Mouse (Mus musculus): ENCODE data around the gene Olfr1062.
"Not testable (repeated sequence)": the region's sequence is repeated elsewhere in the genome, so short reads cannot be mapped to it uniquely, and the experiment has no call there.

Olfr1062 gene

DNA sequence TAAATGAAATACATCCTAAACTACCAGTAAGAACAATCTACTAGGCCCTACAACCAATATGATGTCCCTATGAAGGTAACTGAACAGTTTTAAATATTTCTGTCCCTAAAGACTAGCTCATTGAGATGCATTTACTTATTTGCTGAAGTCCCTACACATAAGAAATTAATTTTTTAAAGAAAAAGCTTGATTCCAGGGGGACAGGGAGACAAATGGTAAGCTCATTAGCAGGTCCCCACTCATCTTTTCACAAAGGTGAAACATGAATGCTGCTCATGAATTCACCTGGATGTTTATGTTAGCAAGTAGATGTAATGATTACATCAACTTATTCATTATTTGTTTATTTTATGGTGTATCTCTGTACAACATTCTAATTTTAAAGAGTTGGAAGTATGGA, at the start of gene Olfr1062:
Olfr1062 (minus strand) TSS at position 101 of the 400 bp plus-strand sequence.
- DNase-seq (ENCODE audit: low spot score in 2 of 2), result not testable (repeated sequence)

DNA sequence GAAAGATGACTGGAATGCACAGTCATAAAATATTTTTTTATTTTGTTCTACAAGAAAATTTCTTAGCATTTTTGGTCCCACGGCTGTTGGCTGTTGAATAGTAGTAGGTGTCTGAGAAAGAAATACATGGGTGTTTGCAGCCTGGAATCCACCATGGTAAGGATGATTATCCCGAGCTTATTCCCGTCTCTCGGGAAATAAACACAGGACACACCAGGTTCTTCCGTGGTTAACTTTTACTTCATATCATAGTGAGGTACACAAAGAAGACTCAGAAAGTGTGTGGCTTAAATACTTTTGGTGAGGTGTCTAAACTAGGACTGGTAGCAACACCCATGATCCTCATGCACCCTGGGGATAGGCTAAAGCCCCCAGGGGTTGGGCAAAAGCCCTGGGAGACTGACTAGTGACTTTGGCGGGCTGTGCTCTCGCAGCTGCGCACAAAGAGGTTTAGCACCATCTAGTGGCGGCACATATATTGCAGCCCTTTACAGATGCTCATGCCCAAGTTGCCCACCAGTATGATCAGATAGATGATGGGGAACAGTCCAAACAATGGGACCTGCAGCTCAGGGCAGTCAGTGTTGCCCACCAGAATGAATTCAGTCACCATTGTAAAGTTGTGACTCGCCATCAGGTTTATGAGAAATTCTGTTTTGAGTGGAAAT, 38.0 kb upstream of the Olfr1062 start:
- no peak for DNase-seq (ENCODE audit: low spot score in 2 of 2)

DNA sequence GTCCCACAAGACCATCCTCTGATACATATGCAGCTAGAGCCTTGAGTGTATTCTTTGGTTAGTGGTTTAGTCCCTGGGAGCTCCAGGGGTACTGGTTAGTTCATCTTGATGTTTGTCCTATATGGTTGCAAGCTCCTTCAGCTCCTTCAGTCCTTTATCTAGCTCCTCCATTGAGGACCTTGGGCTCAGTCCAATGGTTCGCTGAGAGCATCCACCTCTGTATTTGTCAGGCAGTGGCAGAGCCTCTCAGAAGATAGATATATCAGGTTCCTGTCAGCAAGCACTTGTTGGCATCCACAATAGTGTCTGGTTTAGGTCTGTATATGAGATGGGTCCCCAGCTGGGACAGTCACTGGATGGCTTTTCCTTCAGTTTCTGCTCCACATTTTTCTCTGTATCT, 33.9 kb upstream of the Olfr1062 start:
- DNase-seq (ENCODE audit: low spot score in 2 of 2), result no peak

DNA sequence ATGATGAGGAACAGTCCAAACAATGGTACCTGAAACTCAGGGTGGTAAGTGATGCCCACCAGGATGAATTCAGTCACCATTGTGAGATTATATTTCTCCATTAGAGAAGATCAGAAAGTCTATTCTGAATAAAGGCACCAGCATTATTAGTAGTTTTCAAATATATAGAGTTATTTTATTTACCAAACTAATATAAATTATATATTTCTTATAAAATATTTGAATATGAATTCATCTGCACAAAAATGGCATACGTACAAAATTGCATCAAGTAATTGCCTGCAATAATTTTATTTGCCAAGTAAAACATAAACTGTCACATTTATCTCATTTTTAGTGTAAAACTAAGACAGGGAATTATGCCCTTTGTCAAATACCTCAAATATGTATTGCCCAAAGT, 29.6 kb upstream of the Olfr1062 start, which contains the start of gene Olfr1066:
Olfr1066 (minus strand) TSS at position 101 of the 400 bp plus-strand sequence.
- DNase-seq (ENCODE audit: low spot score in 2 of 2), result no peak

DNA sequence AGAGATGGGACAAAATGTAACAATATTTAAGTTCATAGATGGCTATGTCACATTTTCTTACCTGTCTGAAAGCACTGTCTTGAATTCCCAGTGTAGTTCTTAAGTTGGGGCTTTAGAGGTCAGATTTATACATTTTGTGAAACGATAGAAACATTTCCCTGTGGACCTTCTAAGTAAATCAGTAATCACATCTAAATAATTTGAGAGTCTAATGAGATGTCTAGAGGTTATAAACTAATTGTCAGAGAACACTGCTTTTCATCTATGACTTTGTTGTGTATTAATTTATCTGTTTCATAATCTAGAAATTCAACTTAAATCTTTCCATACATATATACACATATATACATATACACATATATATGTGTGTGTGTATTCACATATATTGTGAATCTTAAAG, 23.9 kb upstream of the Olfr1062 start, which contains the start of gene Olfr1065:
Olfr1065 (minus strand) TSS at position 101 of the 400 bp plus-strand sequence.
- DNase-seq (ENCODE audit: low spot score in 2 of 2), result not testable (repeated sequence)

DNA sequence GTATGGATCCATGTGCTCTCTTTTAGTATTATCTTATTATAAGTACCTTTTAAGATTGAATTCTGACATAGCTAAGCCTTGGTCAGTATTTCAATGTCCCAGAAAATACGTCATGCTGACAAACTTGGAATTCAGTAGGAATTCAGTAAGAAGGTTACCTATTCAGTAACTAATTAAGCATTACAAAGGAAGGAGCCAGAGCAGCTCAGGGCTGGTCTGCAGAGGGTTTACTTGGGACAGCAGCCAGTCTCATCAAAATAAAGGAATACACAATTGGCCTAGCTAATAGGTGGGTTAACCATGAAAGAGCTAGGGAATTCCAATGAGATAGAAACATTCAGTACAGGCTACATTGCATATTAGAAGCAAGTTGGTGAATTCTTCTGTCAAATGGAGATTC, 15.6 kb upstream of the Olfr1062 start:
- DNase-seq (ENCODE audit: low spot score in 2 of 2), result not testable (repeated sequence)

DNA sequence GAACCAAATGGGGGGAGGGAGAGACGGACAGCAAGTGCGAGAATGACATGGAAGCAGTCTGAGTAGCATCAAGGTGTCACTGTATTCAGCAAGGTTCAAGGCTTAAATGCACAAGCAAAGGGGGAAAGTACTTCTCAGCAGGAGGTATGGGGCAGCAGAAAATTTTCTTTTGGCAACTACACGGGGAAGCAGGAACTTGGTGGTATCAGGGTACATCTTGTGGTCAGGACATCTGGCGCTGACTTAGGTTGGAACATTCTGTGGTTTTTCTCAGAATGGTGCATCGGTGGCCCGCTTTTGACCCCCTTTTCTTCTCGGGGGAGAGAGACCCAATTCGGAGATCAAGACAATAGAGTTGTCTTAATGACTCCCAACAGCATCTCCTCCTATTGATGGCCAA, 2.0 kb upstream of the Olfr1062 start:
- not testable (repeated sequence) for DNase-seq (ENCODE audit: low spot score in 2 of 2)

DNA sequence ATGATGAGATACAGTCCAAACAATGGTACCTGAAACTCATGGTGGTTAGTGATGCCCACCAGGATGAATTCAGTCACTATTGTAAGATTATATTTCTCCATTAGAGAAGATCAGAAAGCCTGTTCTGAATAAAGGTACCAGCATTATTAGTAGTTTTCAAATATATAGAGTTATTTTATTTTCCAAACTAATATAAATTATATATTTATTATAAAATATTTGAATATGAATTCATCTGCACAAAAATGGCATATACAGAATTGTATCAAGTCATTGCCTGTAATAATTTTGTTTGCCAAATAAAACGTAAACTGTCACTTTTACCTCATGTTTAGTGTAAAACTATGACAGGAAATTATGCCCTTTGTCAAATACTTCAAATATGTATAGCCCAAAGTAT, 12.6 kb downstream of the Olfr1062 start, which contains the start of gene Olfr1061:
Olfr1061 (minus strand) TSS at position 101 of the 400 bp plus-strand sequence.
- DNase-seq (ENCODE audit: low spot score in 2 of 2), result no peak

DNA sequence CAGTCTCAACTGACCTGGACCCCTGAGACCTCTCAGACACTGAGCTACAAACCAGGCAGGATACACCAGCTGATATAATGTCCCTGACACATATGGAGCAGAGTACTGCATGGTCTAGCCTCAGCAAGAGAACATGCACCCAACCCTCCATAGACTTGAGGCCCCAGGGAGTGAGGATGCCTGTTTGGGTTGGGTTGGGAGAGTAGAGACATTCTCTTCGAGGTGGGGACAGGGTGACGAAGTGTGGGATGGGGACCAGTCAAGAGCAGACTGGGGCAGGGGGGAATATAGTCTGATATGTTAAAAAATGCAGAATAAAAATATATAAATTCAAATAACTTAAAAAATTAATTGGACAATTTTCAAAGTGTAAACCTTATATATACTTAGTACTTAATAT, 31.4 kb downstream of the Olfr1062 start:
- DNase-seq (ENCODE audit: low spot score in 2 of 2), result no peak

DNA sequence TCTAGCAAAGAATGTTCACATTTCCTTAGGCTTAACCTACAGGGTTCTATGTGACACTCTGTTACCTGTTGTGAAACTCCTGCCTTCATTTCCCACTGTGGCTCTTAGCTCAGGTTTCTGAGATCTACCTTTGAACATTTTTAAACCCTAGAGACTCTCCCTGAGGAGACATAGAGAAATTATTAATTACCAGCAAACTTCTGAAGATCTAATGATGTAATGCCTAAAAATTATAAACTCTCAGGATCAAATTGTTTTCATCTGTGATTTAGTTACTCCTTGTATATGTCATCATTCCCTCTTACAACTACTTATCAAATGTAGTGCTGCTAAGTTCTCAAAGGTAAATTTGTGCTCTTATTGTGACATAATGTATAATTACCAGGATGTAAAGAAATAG, 38.1 kb downstream of the Olfr1062 start, which contains the start of gene Olfr1058:
Olfr1058 (minus strand) TSS at position 101 of the 400 bp plus-strand sequence.
- DNase-seq (ENCODE audit: low spot score in 2 of 2), result not testable (repeated sequence)

DNA sequence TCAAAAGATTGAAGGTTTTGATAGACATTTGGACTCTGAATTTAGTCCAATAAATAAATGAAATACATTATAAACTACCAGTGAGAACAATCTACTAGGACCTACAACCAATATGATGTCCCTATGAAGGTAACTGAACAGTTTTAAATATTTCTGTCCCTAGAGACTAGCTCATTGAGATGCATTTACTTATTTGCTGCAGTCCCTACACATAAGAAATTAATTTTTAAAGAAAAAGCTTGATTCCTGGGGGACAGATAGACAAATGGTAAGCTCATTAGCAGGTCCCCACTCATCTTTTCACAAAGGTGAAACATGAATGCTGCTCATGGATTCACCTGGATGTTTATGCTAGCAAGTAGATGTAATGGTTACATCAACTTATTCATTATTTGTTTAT, 48.3 kb downstream of the Olfr1062 start, which contains the start of gene Olfr1057:
Olfr1057 (minus strand) TSS at position 101 of the 400 bp plus-strand sequence.
- DNase-seq (ENCODE audit: low spot score in 2 of 2), result no peak
